In genomic region chr7:45707375-45707967, GRCm38 (mm10) we compare ENCODE assay signal across 8 mouse cellular contexts. TPM values are rescaled to one million over a fixed set of nuclear protein-coding genes. Genes with fewer than 3 reads are reported as not detected.
DNase-seq lines count a peak whose midpoint lies in the region; ATAC-seq and TF ChIP-seq lines count a peak whose summit lies in the region.

No protein-coding gene starts in this region.

- intact Hi-C loops in heart, postnatal 10 days (cut with DNase I) = no loop called here

- H3K4me3 ChIP-seq in forebrain, embryonic 11.5 days (ENCODE audit: low read depth, low read length) = peak overlapping the region; percentile 52
- peak overlapping the region; percentile 66 for H3K4me3 ChIP-seq in liver, postnatal 0 days (ENCODE audit: low read depth, low read length)
- peak overlapping the region; percentile 60 for H3K4me3 ChIP-seq in neural tube, embryonic 13.5 days

- ATAC-seq in forebrain, embryonic 11.5 days (replicated peaks; ENCODE audit: low FRiP score) = peak; percentile 27
- peak; percentile 48 for ATAC-seq in liver, postnatal 0 days
- 0 out of 2 replicates have a peak, but pooled peaks have one; percentile 1 for ATAC-seq in neural tube, embryonic 13.5 days (ENCODE audit: low read depth)

- H3K4me1 ChIP-seq in forebrain, embryonic 11.5 days (replicated peaks; ENCODE audit: control insufficient read depth, insufficient read depth, low read length) = peaks cover 28% of the 10 kb centered on the region
- peaks cover 52% of the 10 kb centered on the region for H3K4me1 ChIP-seq in liver, postnatal 0 days (ENCODE audit: insufficient read depth)
- peaks cover 73% of the 10 kb centered on the region for H3K4me1 ChIP-seq in neural tube, embryonic 13.5 days (replicated peaks)

- no peak for TF ChIP-seq CTCF in brain, embryonic 14.5 days (IDR thresholded peaks at IDR 0.05; ENCODE audit: borderline replicate concordance, extremely low read depth, insufficient read depth, insufficient read length)
- TF ChIP-seq CTCF in liver, postnatal 0 days (IDR thresholded peaks at IDR 0.05; ENCODE audit: low read depth) = no peak

- H3K9me3 ChIP-seq in forebrain, embryonic 11.5 days (ENCODE audit: control insufficient read depth, low read length) = no peaks in the 10 kb centered on the region
- H3K9me3 ChIP-seq in liver, postnatal 0 days (ENCODE audit: low read length) = no peaks in the 10 kb centered on the region
- no peaks in the 10 kb centered on the region for H3K9me3 ChIP-seq in neural tube, embryonic 13.5 days

- peaks cover 10% of the 10 kb centered on the region; the same call in 1 of the 2 replicates for H3K36me3 ChIP-seq in forebrain, embryonic 11.5 days (ENCODE audit: control insufficient read depth, insufficient read depth, low read length)
- H3K36me3 ChIP-seq in liver, postnatal 0 days (replicated peaks; ENCODE audit: insufficient read depth, low read length) = peaks cover 25% of the 10 kb centered on the region
- H3K36me3 ChIP-seq in neural tube, embryonic 13.5 days = peaks cover 31% of the 10 kb centered on the region

- DNase-seq in CD4-positive helper T cell, adult 2 months (ENCODE audit: low read depth, low spot score) = peak; percentile 94
- DNase-seq in brain, embryonic 14.5 days (ENCODE audit: low read depth) = peak; percentile 94
- peak; percentile 93 for DNase-seq in forebrain, embryonic 11.5 days (ENCODE audit: low spot score)
- DNase-seq in heart, postnatal 10 days = peak; percentile 98 to 99
- peak; percentile 96 for DNase-seq in layer of hippocampus, adult 11-12 months (ENCODE audit: low spot score)
- DNase-seq in liver, postnatal 0 days = peak; percentile 93
- peak; percentile 84 for DNase-seq in telencephalon, adult 2 months (ENCODE audit: low read depth, low spot score)

- WGBS in forebrain, embryonic 11.5 days = under 1% methylated on average over 27 of the region's 27 CpGs
- 0% methylated on average over 27 of the region's 27 CpGs for WGBS in liver, postnatal 0 days (ENCODE audit: insufficient replicate concordance)
- under 1% methylated on average over 27 of the region's 27 CpGs for WGBS in neural tube, embryonic 13.5 days

- peak; percentile 59; the same call in 1 of the 2 replicates for TF ChIP-seq EP300 in liver, postnatal 0 days (IDR thresholded peaks at IDR 0.05; ENCODE audit: low read depth)

- no peak for TF ChIP-seq POLR2A in brain, embryonic 14.5 days (IDR thresholded peaks at IDR 0.05; ENCODE audit: borderline replicate concordance, extremely low read depth, insufficient read depth, insufficient read length, poor library complexity, severe bottlenecking)

- peak overlapping the region; percentile 37; the same call in 1 of the 2 replicates for H3K27ac ChIP-seq in forebrain, embryonic 11.5 days (ENCODE audit: low read depth, low read length)
- H3K27ac ChIP-seq in liver, postnatal 0 days (ENCODE audit: low read depth) = peak overlapping the region; percentile 85
- peak overlapping the region; percentile 57 for H3K27ac ChIP-seq in neural tube, embryonic 13.5 days (replicated peaks)

- H3K27me3 ChIP-seq in forebrain, embryonic 11.5 days (ENCODE audit: control insufficient read depth, insufficient read depth, low read length) = no peaks in the 10 kb centered on the region
- H3K27me3 ChIP-seq in liver, postnatal 0 days (ENCODE audit: insufficient read depth, low read length) = no peaks in the 10 kb centered on the region
- H3K27me3 ChIP-seq in neural tube, embryonic 13.5 days = no peaks in the 10 kb centered on the region

- peak overlapping the region; percentile 9 for H3K9ac ChIP-seq in forebrain, embryonic 11.5 days (ENCODE audit: low read length)
- peak overlapping the region; percentile 77 for H3K9ac ChIP-seq in liver, postnatal 0 days (replicated peaks)
- peak overlapping the region; percentile 52 for H3K9ac ChIP-seq in neural tube, embryonic 13.5 days

- peak overlapping the region; percentile 98 for H3K4me2 ChIP-seq in forebrain, embryonic 11.5 days (ENCODE audit: low read depth, low read length, severe bottlenecking)
- H3K4me2 ChIP-seq in liver, postnatal 0 days (ENCODE audit: low read depth, low read length) = peak overlapping the region; percentile 99
- H3K4me2 ChIP-seq in neural tube, embryonic 13.5 days = peak overlapping the region; percentile 99

RNA-seq across cellular contexts. Expression of gene Dbp, which starts 2.6 kb away (rescaled TPM):
- polyA plus RNA-seq in brain, embryonic 14.5 days (2012; rRNA removed) = 7.6 and 8.4 TPM in 2 replicates
- polyA plus RNA-seq in forebrain, embryonic 11.5 days (2014; fragmentation: Nextera tagmentation; extraction: Ambion mirVana) = 2.9 and 3.3 TPM in 2 replicates
- 10 to 100 TPM; 22.7 to 29.8 TPM for total RNA-seq in heart, postnatal 10 days (2021)
- 3.6 and 5.2 TPM in 2 replicates for polyA plus RNA-seq in liver, postnatal 0 days (2015; fragmentation: Nextera tagmentation; extraction: Ambion mirVana)
- polyA plus RNA-seq in neural tube, embryonic 13.5 days (2015; fragmentation: Nextera tagmentation; extraction: Ambion mirVana) = 3.1 and 4.1 TPM in 2 replicates

RNA-seq across cellular contexts. Expression of gene Rpl18, which starts 7.8 kb away (rescaled TPM):
- polyA plus RNA-seq in brain, embryonic 14.5 days (2012; rRNA removed) = 640 and 749 TPM in 2 replicates
- 936 and 958 TPM in 2 replicates for polyA plus RNA-seq in forebrain, embryonic 11.5 days (2014; fragmentation: Nextera tagmentation; extraction: Ambion mirVana)
- 100 to 1,000 TPM; 698 to 700 TPM for total RNA-seq in heart, postnatal 10 days (2021)
- polyA plus RNA-seq in liver, postnatal 0 days (2015; fragmentation: Nextera tagmentation; extraction: Ambion mirVana) = 494 and 510 TPM in 2 replicates
- polyA plus RNA-seq in neural tube, embryonic 13.5 days (2015; fragmentation: Nextera tagmentation; extraction: Ambion mirVana) = 570 and 614 TPM in 2 replicates

RNA-seq across cellular contexts. Expression of gene Car11, which starts 7.8 kb away (rescaled TPM):
- polyA plus RNA-seq in brain, embryonic 14.5 days (2012; rRNA removed) = 81.4 and 108 TPM in 2 replicates
- 3.6 and 4.1 TPM in 2 replicates for polyA plus RNA-seq in forebrain, embryonic 11.5 days (2014; fragmentation: Nextera tagmentation; extraction: Ambion mirVana)
- 1 to 10 TPM; 4.2 to 4.6 TPM for total RNA-seq in heart, postnatal 10 days (2021)
- 0.14 and 0.15 TPM in 2 replicates for polyA plus RNA-seq in liver, postnatal 0 days (2015; fragmentation: Nextera tagmentation; extraction: Ambion mirVana)
- 44.5 and 46.0 TPM in 2 replicates for polyA plus RNA-seq in neural tube, embryonic 13.5 days (2015; fragmentation: Nextera tagmentation; extraction: Ambion mirVana)

RNA-seq across cellular contexts. Expression of gene Sphk2, which starts 10.3 kb away (rescaled TPM):
- polyA plus RNA-seq in brain, embryonic 14.5 days (2012; rRNA removed) = 33.0 and 39.8 TPM in 2 replicates
- 27.0 and 27.9 TPM in 2 replicates for polyA plus RNA-seq in forebrain, embryonic 11.5 days (2014; fragmentation: Nextera tagmentation; extraction: Ambion mirVana)
- 10 to 100 TPM; 17.4 to 20.1 TPM for total RNA-seq in heart, postnatal 10 days (2021)
- polyA plus RNA-seq in liver, postnatal 0 days (2015; fragmentation: Nextera tagmentation; extraction: Ambion mirVana) = 15.5 and 17.3 TPM in 2 replicates
- polyA plus RNA-seq in neural tube, embryonic 13.5 days (2015; fragmentation: Nextera tagmentation; extraction: Ambion mirVana) = 25.1 and 26.3 TPM in 2 replicates

RNA-seq across cellular contexts. Expression of gene Sec1, which starts 13.3 kb away (rescaled TPM):
- polyA plus RNA-seq in brain, embryonic 14.5 days (2012; rRNA removed) = 0.66 and 1.1 TPM in 2 replicates
- 0.39 and 0.52 TPM in 2 replicates for polyA plus RNA-seq in forebrain, embryonic 11.5 days (2014; fragmentation: Nextera tagmentation; extraction: Ambion mirVana)
- total RNA-seq in heart, postnatal 10 days (2021) = under 1 TPM in 1 of 2 experiments, not detected in 1; 0.22 TPM
- 0.04 TPM in 1 of 2 replicates, not detected in the other for polyA plus RNA-seq in liver, postnatal 0 days (2015; fragmentation: Nextera tagmentation; extraction: Ambion mirVana)
- 0.52 and 0.93 TPM in 2 replicates for polyA plus RNA-seq in neural tube, embryonic 13.5 days (2015; fragmentation: Nextera tagmentation; extraction: Ambion mirVana)

Comparison
In these comparisons a context has a peak if more than half of its experiments do, and no peak if none do; other contexts are left out.
1. Peak in every context shown above with its lines: DNase-seq, ATAC-seq, H3K4me3 ChIP-seq and H3K27ac ChIP-seq.
2. H3K9ac ChIP-seq: peak in every context shown above with its lines; median percentile 77 in liver, postnatal 0 days; 52 in neural tube, embryonic 13.5 days; 9 in forebrain, embryonic 11.5 days.